Mouse (Mus musculus): ENCODE measurements around the gene Ccdc159. TPM values are rescaled to one million over a fixed set of nuclear protein-coding genes. Genes with fewer than 3 reads are reported as not detected.

The Ccdc159 gene
- polyA plus RNA-seq, 1 experiment from 2014 or later: 4.9 TPM

DNA sequence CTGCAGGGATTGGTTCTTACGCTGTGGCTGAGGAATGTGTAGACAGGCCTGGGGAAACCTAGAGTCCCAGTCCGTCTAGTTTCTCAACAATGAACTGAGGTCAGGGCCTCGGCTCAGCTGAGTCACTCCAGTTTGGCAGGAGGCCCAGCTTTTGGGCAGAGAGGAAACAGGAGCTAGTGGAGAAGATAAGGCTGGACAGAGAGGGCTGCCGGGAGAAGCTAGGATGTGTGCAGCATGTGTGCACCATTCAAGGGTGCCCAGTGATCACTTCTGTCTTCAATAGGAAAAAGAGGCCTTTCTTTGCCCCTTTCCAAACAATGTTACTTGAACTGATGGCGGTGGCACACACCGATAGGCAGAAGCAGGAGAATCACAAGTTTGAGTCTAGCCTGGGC is 3.2 kb upstream of the Ccdc159 start:
- Histone ChIP-seq H3K4me2 (no peak overlapping the region), H3K9ac (no peak overlapping the region), H3K27ac (ENCODE audit: low read depth) (peak overlapping the region; percentile 43), H3K4me1 (ENCODE audit: insufficient read depth) (peaks cover 10% of the 10 kb centered on the region; the same call in 1 of the 2 replicates), H3K27me3 (ENCODE audit: insufficient read depth, low read length) (no peaks in the 10 kb centered on the region), H3K9me3 (ENCODE audit: low read depth, low read length) (no peaks in the 10 kb centered on the region), H3K36me3 (ENCODE audit: insufficient read depth) (no peaks in the 10 kb centered on the region), H3K4me3 (ENCODE audit: low read depth, low read length) (0 out of 2 replicates have a peak overlapping the region, but pooled peaks have one; percentile 1)
- no peak for TF ChIP-seq CTCF (IDR thresholded peaks at IDR 0.05; ENCODE audit: low read depth)
- DNase-seq (peak; percentile 94), ATAC-seq (ENCODE audit: insufficient read depth) (peak; percentile 77)
- 32% methylated on average over 6 of the region's 6 CpGs for WGBS

DNA sequence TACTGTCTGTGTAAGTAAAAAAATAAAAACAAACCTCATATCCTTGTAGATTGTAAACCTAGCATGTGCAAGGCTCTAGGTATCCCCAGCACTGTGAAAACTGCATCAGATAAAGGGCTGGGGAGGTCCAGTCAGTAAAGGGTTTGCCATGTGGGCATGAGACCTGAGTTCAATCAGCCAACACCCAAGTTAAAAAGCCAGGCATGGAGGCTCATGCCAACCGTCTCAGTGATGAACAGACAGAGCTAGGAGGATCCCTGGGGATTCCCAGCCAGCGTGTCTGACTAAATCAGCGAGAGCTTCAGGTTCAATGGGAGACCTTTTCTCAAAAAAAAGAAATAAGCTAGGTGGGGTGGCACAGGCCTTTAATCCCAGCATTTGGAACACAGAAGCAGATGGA is 2.2 kb upstream of the Ccdc159 start:
- Histone ChIP-seq H3K4me2 (no peak overlapping the region), H3K9me3 (ENCODE audit: low read depth, low read length) (no peaks in the 10 kb centered on the region), H3K9ac (no peak overlapping the region), H3K36me3 (ENCODE audit: insufficient read depth) (no peaks in the 10 kb centered on the region), H3K27ac (ENCODE audit: low read depth) (no peak overlapping the region), H3K27me3 (ENCODE audit: insufficient read depth, low read length) (no peaks in the 10 kb centered on the region), H3K4me1 (ENCODE audit: insufficient read depth) (peaks cover 10% of the 10 kb centered on the region; the same call in 1 of the 2 replicates), H3K4me3 (ENCODE audit: low read depth, low read length) (no peak overlapping the region)
- 85% methylated on average over 3 of the region's 3 CpGs for WGBS
- ATAC-seq (ENCODE audit: insufficient read depth): no peak
- no peak for DNase-seq
- TF ChIP-seq CTCF (IDR thresholded peaks at IDR 0.05; ENCODE audit: low read depth): no peak

GRCm38 (mm10) chr9:21925506-21925905 is 1.8 kb upstream of the Ccdc159 start:
- H3K4me1 ChIP-seq (ENCODE audit: insufficient read depth): peaks cover 10% of the 10 kb centered on the region; the same call in 1 of the 2 replicates
- no peak for DNase-seq
- no peak overlapping the region for H3K27ac ChIP-seq (ENCODE audit: low read depth)
- H3K36me3 ChIP-seq (ENCODE audit: insufficient read depth): no peaks in the 10 kb centered on the region
- H3K9ac ChIP-seq: no peak overlapping the region
- 93% methylated on average over 1 of the region's 1 CpGs for whole genome bisulfite sequencing
- no peak for TF ChIP-seq CTCF (IDR thresholded peaks at IDR 0.05; ENCODE audit: low read depth)
- H3K27me3 ChIP-seq (ENCODE audit: insufficient read depth, low read length): no peaks in the 10 kb centered on the region
- H3K4me2 ChIP-seq: no peak overlapping the region
- H3K9me3 ChIP-seq (ENCODE audit: low read depth, low read length): no peaks in the 10 kb centered on the region
- ATAC-seq (ENCODE audit: insufficient read depth): no peak
- no peak overlapping the region for H3K4me3 ChIP-seq (ENCODE audit: low read depth, low read length)

GRCm38 (mm10) chr9:21926155-21926554 is 1.1 kb upstream of the Ccdc159 start:
- no peaks in the 10 kb centered on the region for H3K27me3 ChIP-seq (ENCODE audit: insufficient read depth, low read length)
- H3K4me3 ChIP-seq (ENCODE audit: low read depth, low read length): peak overlapping the region; percentile 44; the same call in 1 of the 2 replicates
- no peak overlapping the region; the same call in 1 of the 2 replicates for H3K9ac ChIP-seq
- H3K27ac ChIP-seq (ENCODE audit: low read depth): no peak overlapping the region
- H3K36me3 ChIP-seq (ENCODE audit: insufficient read depth): no peaks in the 10 kb centered on the region
- peak; percentile 4 for DNase-seq
- peak overlapping the region; percentile 66 for H3K4me2 ChIP-seq
- TF ChIP-seq CTCF (IDR thresholded peaks at IDR 0.05; ENCODE audit: low read depth): no peak
- no peak for ATAC-seq (ENCODE audit: insufficient read depth)
- WGBS: 70% methylated on average over 6 of the region's 6 CpGs
- peaks cover 10% of the 10 kb centered on the region; the same call in 1 of the 2 replicates for H3K4me1 ChIP-seq (ENCODE audit: insufficient read depth)
- H3K9me3 ChIP-seq (ENCODE audit: low read depth, low read length): no peaks in the 10 kb centered on the region

DNA sequence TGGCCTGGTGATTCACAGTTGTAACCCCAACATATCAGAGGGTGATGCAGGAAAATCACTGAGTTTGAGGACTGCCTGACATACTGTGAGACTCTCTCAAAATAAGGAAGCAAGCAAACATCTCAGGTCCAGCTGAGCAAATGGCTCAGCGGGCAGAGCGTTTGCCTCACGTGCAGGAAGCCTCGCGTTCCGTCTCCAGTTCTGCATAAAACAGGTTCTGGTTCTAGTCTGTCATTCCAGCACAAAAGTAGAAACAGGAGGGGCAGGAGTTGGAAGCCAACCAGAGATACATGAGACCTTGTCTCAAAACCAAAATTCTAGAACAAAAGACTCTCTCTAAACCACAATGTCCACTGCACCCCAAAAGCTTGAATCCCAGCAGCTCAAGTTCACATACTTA is 487 bp upstream of the Ccdc159 start:
- WGBS: 3% methylated on average over 6 of the region's 6 CpGs

GRCm38 (mm10) chr9:21929208-21929607 is 1.9 kb downstream of the Ccdc159 start:
- TF ChIP-seq CTCF (IDR thresholded peaks at IDR 0.05; ENCODE audit: low read depth): no peak
- Histone ChIP-seq H3K9ac (no peak overlapping the region), H3K9me3 (ENCODE audit: low read depth, low read length) (no peaks in the 10 kb centered on the region), H3K4me3 (ENCODE audit: low read depth, low read length) (no peak overlapping the region), H3K27ac (ENCODE audit: low read depth) (no peak overlapping the region), H3K36me3 (ENCODE audit: insufficient read depth) (no peaks in the 10 kb centered on the region), H3K4me1 (ENCODE audit: insufficient read depth) (peaks cover 8% of the 10 kb centered on the region; the same call in 1 of the 2 replicates), H3K27me3 (ENCODE audit: insufficient read depth, low read length) (no peaks in the 10 kb centered on the region), H3K4me2 (no peak overlapping the region)
- no peak for DNase-seq
- WGBS: 73% methylated on average over 3 of the region's 3 CpGs
- no peak for ATAC-seq (ENCODE audit: insufficient read depth)

More for the DNA sequence above, 487 bp upstream of the Ccdc159 start:
- Histone ChIP-seq H3K27me3 (ENCODE audit: insufficient read depth, low read length) (no peaks in the 10 kb centered on the region), H3K27ac (ENCODE audit: low read depth) (peak overlapping the region; percentile 3; the same call in 1 of the 2 replicates), H3K9ac (peak overlapping the region; percentile 58), H3K9me3 (ENCODE audit: low read depth, low read length) (no peaks in the 10 kb centered on the region), H3K36me3 (ENCODE audit: insufficient read depth) (no peaks in the 10 kb centered on the region), H3K4me1 (ENCODE audit: insufficient read depth) (peaks cover 10% of the 10 kb centered on the region; the same call in 1 of the 2 replicates), H3K4me2 (peak overlapping the region; percentile 66), H3K4me3 (ENCODE audit: low read depth, low read length) (peak overlapping the region; percentile 44)
- no peak for ATAC-seq (ENCODE audit: insufficient read depth)
- peak; percentile 45 for DNase-seq
- no peak for TF ChIP-seq CTCF (IDR thresholded peaks at IDR 0.05; ENCODE audit: low read depth)

DNA sequence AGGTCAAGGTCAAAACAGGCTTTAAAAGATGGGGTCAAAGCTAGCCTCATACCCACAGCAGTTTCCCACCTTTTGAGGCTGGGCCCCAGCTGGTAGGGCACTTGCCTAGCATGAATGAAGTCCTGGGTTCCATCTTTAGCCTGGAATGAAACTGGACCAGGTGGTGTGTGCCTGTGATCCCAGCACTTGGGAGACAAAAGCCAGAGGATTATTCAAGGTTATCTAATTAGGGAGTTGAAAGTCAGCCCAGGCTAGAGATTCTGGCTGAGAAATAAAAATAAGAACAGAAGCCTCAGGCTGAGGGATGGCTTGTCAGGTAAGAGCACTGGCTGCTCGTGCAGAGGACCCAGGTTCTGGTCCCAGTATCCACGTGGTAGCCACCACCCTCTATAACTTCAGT is 4.7 kb downstream of the Ccdc159 start:
- no peaks in the 10 kb centered on the region for H3K27me3 ChIP-seq (ENCODE audit: insufficient read depth, low read length)
- H3K36me3 ChIP-seq (ENCODE audit: insufficient read depth): no peaks in the 10 kb centered on the region
- no peak for TF ChIP-seq CTCF (IDR thresholded peaks at IDR 0.05; ENCODE audit: low read depth)

More for the DNA sequence above, 4.7 kb downstream of the Ccdc159 start:
- 52% methylated on average over 2 of the region's 2 CpGs for WGBS
- H3K9ac ChIP-seq: no peak overlapping the region
- no peak for DNase-seq
- no peak overlapping the region for H3K4me2 ChIP-seq
- H3K27ac ChIP-seq (ENCODE audit: low read depth): no peak overlapping the region
- no peak overlapping the region for H3K4me3 ChIP-seq (ENCODE audit: low read depth, low read length)
- ATAC-seq (ENCODE audit: insufficient read depth): no peak
- H3K9me3 ChIP-seq (ENCODE audit: low read depth, low read length): no peaks in the 10 kb centered on the region
- no peaks in the 10 kb centered on the region for H3K4me1 ChIP-seq (ENCODE audit: insufficient read depth)

Measured in lung, embryonic 14.5 days (tissue).